Mouse (Mus musculus): ENCODE results near the gene Senp3. TPM values are rescaled to one million over a fixed set of nuclear protein-coding genes. Genes with fewer than 3 reads are reported as not detected.

Senp3 gene
- polyA plus RNA-seq, 1 experiment from 2014 or later, result 79.1 TPM

GRCm38 (mm10) chr11:69687061-69687460 is 5.2 kb upstream of the Senp3 start:
- no peaks in the 10 kb centered on the region for H3K9me3 ChIP-seq (ENCODE audit: control insufficient read depth, low read length)
- no peak overlapping the region for H3K4me2 ChIP-seq (ENCODE audit: low read length)
- ATAC-seq (replicated peaks; ENCODE audit: low FRiP score, low TSS enrichment, low read depth) (no peak), DNase-seq (ENCODE audit: low spot score) (no peak)
- H3K9ac ChIP-seq (ENCODE audit: low read length), result no peak overlapping the region
- H3K4me1 ChIP-seq (replicated peaks; ENCODE audit: control insufficient read depth, insufficient read depth, low read length), result peaks cover 17% of the 10 kb centered on the region
- H3K36me3 ChIP-seq (ENCODE audit: control insufficient read depth, insufficient read depth, low read length), result no peaks in the 10 kb centered on the region
- 49% methylated on average over 5 of the region's 5 CpGs for WGBS
- H3K4me3 ChIP-seq (ENCODE audit: low read depth, low read length), result no peak overlapping the region
- H3K27me3 ChIP-seq (replicated peaks; ENCODE audit: control insufficient read depth, insufficient read depth, low read length), result no peaks in the 10 kb centered on the region
- H3K27ac ChIP-seq (ENCODE audit: low read depth), result no peak overlapping the region

GRCm38 (mm10) chr11:69686377-69686776 is 4.5 kb upstream of the Senp3 start:
- Histone ChIP-seq H3K27me3 (replicated peaks; ENCODE audit: control insufficient read depth, insufficient read depth, low read length) (no peaks in the 10 kb centered on the region), H3K27ac (ENCODE audit: low read depth) (no peak overlapping the region), H3K4me2 (ENCODE audit: low read length) (no peak overlapping the region), H3K4me3 (ENCODE audit: low read depth, low read length) (no peak overlapping the region), H3K4me1 (replicated peaks; ENCODE audit: control insufficient read depth, insufficient read depth, low read length) (peaks cover 17% of the 10 kb centered on the region), H3K36me3 (ENCODE audit: control insufficient read depth, insufficient read depth, low read length) (no peaks in the 10 kb centered on the region), H3K9ac (ENCODE audit: low read length) (no peak overlapping the region), H3K9me3 (ENCODE audit: control insufficient read depth, low read length) (no peaks in the 10 kb centered on the region)
- 14% methylated on average over 4 of the region's 4 CpGs for WGBS
- DNase-seq (ENCODE audit: low spot score), result peak; percentile 70
- no peak for ATAC-seq (replicated peaks; ENCODE audit: low FRiP score, low TSS enrichment, low read depth)

- Histone ChIP-seq H3K4me2 (ENCODE audit: low read length) (no peak within 1 kb of the TSS), H3K36me3 (ENCODE audit: control insufficient read depth, insufficient read depth, low read length) (no peaks in the 10 kb centered on the region), H3K4me1 (replicated peaks; ENCODE audit: control insufficient read depth, insufficient read depth, low read length) (peaks cover 23% of the 10 kb centered on the region), H3K4me3 (ENCODE audit: low read depth, low read length) (no peak within 1 kb of the TSS), H3K27me3 (replicated peaks; ENCODE audit: control insufficient read depth, insufficient read depth, low read length) (no peaks in the 10 kb centered on the region), H3K9me3 (ENCODE audit: control insufficient read depth, low read length) (no peaks in the 10 kb centered on the region), H3K9ac (ENCODE audit: low read length) (no peak within 1 kb of the TSS), H3K27ac (ENCODE audit: low read depth) (no peak within 1 kb of the TSS; the same call in 1 of the 2 replicates)
- ATAC-seq (replicated peaks; ENCODE audit: low FRiP score, low TSS enrichment, low read depth) (no peak), DNase-seq (ENCODE audit: low spot score) (peak; percentile 59)
- WGBS, result 72% methylated on average over 10 of the region's 10 CpGs
Observed at GRCm38 (mm10) chr11:69685526-69686148, 3.8 kb upstream of the Senp3 start, which contains the start of gene Tnfsf13. Gene Tnfsf13 (minus strand): TSS chr11:69685784.

- WGBS, result 85% methylated on average over 6 of the region's 6 CpGs
- Histone ChIP-seq H3K27ac (ENCODE audit: low read depth) (no peak overlapping the region), H3K9ac (ENCODE audit: low read length) (no peak overlapping the region)
Observed at GRCm38 (mm10) chr11:69684936-69685335, 3.1 kb upstream of the Senp3 start.

GRCm38 (mm10) chr11:69684128-69684745 is 2.4 kb upstream of the Senp3 start:
- Histone ChIP-seq H3K4me2 (ENCODE audit: low read length) (no peak overlapping the region), H3K4me1 (replicated peaks; ENCODE audit: control insufficient read depth, insufficient read depth, low read length) (peaks cover 27% of the 10 kb centered on the region), H3K9me3 (ENCODE audit: control insufficient read depth, low read length) (no peaks in the 10 kb centered on the region), H3K27me3 (replicated peaks; ENCODE audit: control insufficient read depth, insufficient read depth, low read length) (no peaks in the 10 kb centered on the region), H3K9ac (ENCODE audit: low read length) (no peak overlapping the region), H3K27ac (ENCODE audit: low read depth) (no peak overlapping the region), H3K4me3 (ENCODE audit: low read depth, low read length) (no peak overlapping the region), H3K36me3 (ENCODE audit: control insufficient read depth, insufficient read depth, low read length) (peaks cover 9% of the 10 kb centered on the region)
- DNase-seq (ENCODE audit: low spot score) (no peak), ATAC-seq (replicated peaks; ENCODE audit: low FRiP score, low TSS enrichment, low read depth) (no peak)
- WGBS, result 89% methylated on average over 12 of the region's 12 CpGs

More at GRCm38 (mm10) chr11:69684936-69685335, 3.1 kb upstream of the Senp3 start:
- no peaks in the 10 kb centered on the region for H3K27me3 ChIP-seq (replicated peaks; ENCODE audit: control insufficient read depth, insufficient read depth, low read length)
- H3K36me3 ChIP-seq (ENCODE audit: control insufficient read depth, insufficient read depth, low read length), result peaks cover 4% of the 10 kb centered on the region; the same call in 1 of the 2 replicates
- DNase-seq (ENCODE audit: low spot score), result no peak
- H3K9me3 ChIP-seq (ENCODE audit: control insufficient read depth, low read length), result no peaks in the 10 kb centered on the region
- no peak overlapping the region for H3K4me3 ChIP-seq (ENCODE audit: low read depth, low read length)
- H3K4me2 ChIP-seq (ENCODE audit: low read length), result no peak overlapping the region
- peaks cover 26% of the 10 kb centered on the region for H3K4me1 ChIP-seq (replicated peaks; ENCODE audit: control insufficient read depth, insufficient read depth, low read length)
- no peak for ATAC-seq (replicated peaks; ENCODE audit: low FRiP score, low TSS enrichment, low read depth)

GRCm38 (mm10) chr11:69683576-69683975 is 1.7 kb upstream of the Senp3 start:
- H3K27ac ChIP-seq (ENCODE audit: low read depth), result 0 out of 2 replicates have a peak overlapping the region, but pooled peaks have one; percentile 92
- no peak overlapping the region; the same call in 1 of the 2 replicates for H3K9ac ChIP-seq (ENCODE audit: low read length)
- DNase-seq (ENCODE audit: low spot score) (no peak), ATAC-seq (replicated peaks; ENCODE audit: low FRiP score, low TSS enrichment, low read depth) (no peak)
- H3K4me3 ChIP-seq (ENCODE audit: low read depth, low read length), result no peak overlapping the region
- peaks cover 30% of the 10 kb centered on the region for H3K4me1 ChIP-seq (replicated peaks; ENCODE audit: control insufficient read depth, insufficient read depth, low read length)
- H3K4me2 ChIP-seq (ENCODE audit: low read length), result peak overlapping the region; percentile 92; the same call in 1 of the 2 replicates
- 82% methylated on average over 7 of the region's 7 CpGs for WGBS
- H3K36me3 ChIP-seq (ENCODE audit: control insufficient read depth, insufficient read depth, low read length), result peaks cover 13% of the 10 kb centered on the region
- H3K27me3 ChIP-seq (replicated peaks; ENCODE audit: control insufficient read depth, insufficient read depth, low read length), result no peaks in the 10 kb centered on the region
- no peaks in the 10 kb centered on the region for H3K9me3 ChIP-seq (ENCODE audit: control insufficient read depth, low read length)

GRCm38 (mm10) chr11:69682840-69683533 is 1.1 kb upstream of the Senp3 start:
- H3K27me3 ChIP-seq (replicated peaks; ENCODE audit: control insufficient read depth, insufficient read depth, low read length), result no peaks in the 10 kb centered on the region
- ATAC-seq (replicated peaks; ENCODE audit: low FRiP score, low TSS enrichment, low read depth) (0 out of 2 replicates have a peak, but pooled peaks have one; percentile 28), DNase-seq (ENCODE audit: low spot score) (peak; percentile 96)
- H3K9ac ChIP-seq (ENCODE audit: low read length), result peak overlapping the region; percentile 44
- peak overlapping the region; percentile 15 for H3K4me3 ChIP-seq (ENCODE audit: low read depth, low read length)
- H3K4me1 ChIP-seq (replicated peaks; ENCODE audit: control insufficient read depth, insufficient read depth, low read length), result peaks cover 30% of the 10 kb centered on the region
- peak overlapping the region; percentile 92 for H3K27ac ChIP-seq (ENCODE audit: low read depth)
- 17% methylated on average over 12 of the region's 12 CpGs for WGBS
- H3K36me3 ChIP-seq (ENCODE audit: control insufficient read depth, insufficient read depth, low read length), result peaks cover 19% of the 10 kb centered on the region
- peak overlapping the region; percentile 92 for H3K4me2 ChIP-seq (ENCODE audit: low read length)
- H3K9me3 ChIP-seq (ENCODE audit: control insufficient read depth, low read length), result no peaks in the 10 kb centered on the region

- Histone ChIP-seq H3K4me3 (ENCODE audit: low read depth, low read length) (peak overlapping the region; percentile 86), H3K9me3 (ENCODE audit: control insufficient read depth, low read length) (no peaks in the 10 kb centered on the region), H3K4me1 (replicated peaks; ENCODE audit: control insufficient read depth, insufficient read depth, low read length) (peaks cover 30% of the 10 kb centered on the region), H3K27ac (ENCODE audit: low read depth) (peak overlapping the region; percentile 92), H3K36me3 (ENCODE audit: control insufficient read depth, insufficient read depth, low read length) (peaks cover 24% of the 10 kb centered on the region), H3K4me2 (ENCODE audit: low read length) (peak overlapping the region; percentile 92), H3K9ac (ENCODE audit: low read length) (peak overlapping the region; percentile 78), H3K27me3 (replicated peaks; ENCODE audit: control insufficient read depth, insufficient read depth, low read length) (no peaks in the 10 kb centered on the region)
- DNase-seq (ENCODE audit: low spot score) (no peak), ATAC-seq (replicated peaks; ENCODE audit: low FRiP score, low TSS enrichment, low read depth) (peak; percentile 10; the same call in 1 of the 2 replicates)
- 25% methylated on average over 24 of the region's 24 CpGs for WGBS
Observed at GRCm38 (mm10) chr11:69682209-69682839, 440 bp upstream of the Senp3 start.

Measured in intestine, embryonic 14.5 days (tissue).